Mouse (Mus musculus): ENCODE data around the gene C1qtnf6.

C1qtnf6 gene

GRCm38 (mm10) chr15:78479470-78479869, 51.7 kb downstream of the C1qtnf6 start:
- DNase-seq, result no peak

GRCm38 (mm10) chr15:78478073-78478472, 53.1 kb downstream of the C1qtnf6 start:
- no peak for DNase-seq

DNA sequence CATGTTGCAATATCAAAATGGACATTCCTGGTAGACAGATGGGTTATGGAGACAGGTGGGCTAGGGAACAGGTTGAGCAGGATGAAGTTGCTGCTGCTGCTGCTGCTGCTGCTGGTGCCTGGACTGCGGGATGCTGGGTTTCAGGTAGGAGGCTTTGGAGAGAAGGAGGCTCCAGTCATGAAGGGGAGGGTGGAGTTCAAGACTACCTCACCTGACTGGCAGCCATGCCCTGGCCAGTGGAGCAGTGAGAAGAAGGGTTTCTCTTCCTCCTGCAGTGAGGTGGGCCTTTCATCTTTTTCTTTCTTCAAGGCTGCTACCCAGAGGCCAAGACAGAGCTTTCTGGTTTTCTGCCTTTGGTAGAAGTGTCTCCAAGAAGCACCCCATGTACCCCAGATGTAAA, 54.3 kb downstream of the C1qtnf6 start:
- no peak for DNase-seq

- peak; percentile 44 to 69 for DNase-seq
Measured at GRCm38 (mm10) chr15:78475604-78476031, 55.6 kb downstream of the C1qtnf6 start.

- no peak for DNase-seq
Measured at GRCm38 (mm10) chr15:78473442-78473841, 57.8 kb downstream of the C1qtnf6 start.
